Mouse (Mus musculus): ENCODE results near the gene Adcy2. TPM values are rescaled to one million over a fixed set of nuclear protein-coding genes. Genes with fewer than 3 reads are reported as not detected.

Gene Adcy2
- total RNA-seq, 2 experiments from 2014 or later = 116 TPM

- Histone ChIP-seq H3K4me3 (no peak overlapping the region), H3K27ac (peak overlapping the region; percentile 68)
- TF ChIP-seq CTCF (conservative IDR thresholded peaks at IDR 0.05) = peak; percentile 39
- no peak for DNase-seq (ENCODE audit: low spot score in 2 of 2)
Measured at GRCm38 (mm10) chr13:68836183-68836582, 163.2 kb downstream of the Adcy2 start.

- Histone ChIP-seq H3K27ac (peak overlapping the region; percentile 68), H3K4me3 (no peak overlapping the region)
- no peak for DNase-seq (ENCODE audit: low spot score in 2 of 2)
- no peak for TF ChIP-seq CTCF (conservative IDR thresholded peaks at IDR 0.05)
Measured at GRCm38 (mm10) chr13:68835424-68836045, 163.8 kb downstream of the Adcy2 start.

DNA sequence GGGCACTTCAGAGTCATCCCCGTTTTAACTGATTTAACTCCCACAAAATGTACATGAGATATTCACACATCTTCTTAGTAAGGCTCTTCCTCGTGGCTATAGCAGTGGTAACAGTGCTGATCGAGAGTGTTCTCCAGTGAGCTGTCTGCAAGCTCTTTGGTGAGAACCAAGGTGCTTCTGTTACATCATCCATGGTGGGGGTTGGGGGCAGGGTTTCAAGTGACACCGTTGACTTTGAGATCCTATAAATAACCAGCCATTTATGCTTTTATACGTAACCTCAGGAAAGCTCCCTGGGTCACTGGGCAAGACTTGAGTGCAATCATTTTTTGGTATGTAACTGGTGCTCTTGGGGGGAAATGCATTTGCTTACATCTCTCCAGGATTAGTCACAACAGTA, 167.2 kb downstream of the Adcy2 start:
- Histone ChIP-seq H3K27ac (peak overlapping the region; percentile 78; the same call in 1 of the 2 replicates), H3K4me3 (no peak overlapping the region)
- DNase-seq (ENCODE audit: low spot score in 2 of 2) = no peak
- TF ChIP-seq CTCF (conservative IDR thresholded peaks at IDR 0.05) = no peak

GRCm38 (mm10) chr13:68830030-68830759, 169.1 kb downstream of the Adcy2 start:
- no peak for TF ChIP-seq CTCF (conservative IDR thresholded peaks at IDR 0.05)
- DNase-seq (ENCODE audit: low spot score in 2 of 2) = peak in 1 of 2 experiments; percentile 46
- no peak overlapping the region for H3K4me3 ChIP-seq
- H3K27ac ChIP-seq = peak overlapping the region; percentile 78

- peak overlapping the region; percentile 24; the same call in 1 of the 2 replicates for H3K27ac ChIP-seq
- H3K4me3 ChIP-seq = no peak overlapping the region
- no peak for TF ChIP-seq CTCF (conservative IDR thresholded peaks at IDR 0.05)
- DNase-seq (ENCODE audit: low spot score in 2 of 2) = no peak
Measured at GRCm38 (mm10) chr13:68828441-68828840, 170.9 kb downstream of the Adcy2 start.

- H3K27ac ChIP-seq = no peak overlapping the region
- H3K4me3 ChIP-seq = no peak overlapping the region
- DNase-seq (ENCODE audit: low spot score in 2 of 2) = no peak
- no peak for TF ChIP-seq CTCF (conservative IDR thresholded peaks at IDR 0.05)
Measured at GRCm38 (mm10) chr13:68826461-68826860, 172.9 kb downstream of the Adcy2 start.

GRCm38 (mm10) chr13:68820858-68821579, 178.3 kb downstream of the Adcy2 start:
- no peak for DNase-seq (ENCODE audit: low spot score in 2 of 2)
- H3K4me3 ChIP-seq = no peak overlapping the region
- peak overlapping the region; percentile 32; the same call in 1 of the 2 replicates for H3K27ac ChIP-seq
- TF ChIP-seq CTCF (conservative IDR thresholded peaks at IDR 0.05) = no peak

- Histone ChIP-seq H3K27ac (peak overlapping the region; percentile 84), H3K4me3 (no peak overlapping the region)
- DNase-seq (ENCODE audit: low spot score in 2 of 2) = peak; percentile 76 to 90
- no peak for TF ChIP-seq CTCF (conservative IDR thresholded peaks at IDR 0.05)
Measured at GRCm38 (mm10) chr13:68815704-68816477, 183.4 kb downstream of the Adcy2 start.

DNA sequence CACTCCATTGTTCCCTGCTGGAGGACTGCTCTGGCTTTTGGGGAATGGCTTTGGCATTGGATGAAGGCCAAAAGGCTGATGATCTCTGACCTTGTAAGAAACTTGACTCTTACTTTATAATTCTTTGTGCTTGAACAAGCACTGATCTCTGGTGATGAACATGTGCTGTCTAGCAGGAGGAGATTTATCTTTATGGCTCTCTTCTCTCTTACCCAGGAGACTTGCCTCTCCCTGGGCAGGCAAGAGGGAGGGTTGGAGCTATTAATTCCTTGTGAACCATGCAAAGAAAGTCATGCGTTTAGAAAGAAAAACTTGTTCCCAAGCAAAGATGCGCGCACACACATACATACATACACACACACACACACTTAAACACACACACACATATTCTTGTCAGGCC, 188.2 kb downstream of the Adcy2 start:
- no peak for TF ChIP-seq CTCF (conservative IDR thresholded peaks at IDR 0.05)
- DNase-seq (ENCODE audit: low spot score in 2 of 2) = no peak
- H3K27ac ChIP-seq = no peak overlapping the region
- H3K4me3 ChIP-seq = no peak overlapping the region

DNA sequence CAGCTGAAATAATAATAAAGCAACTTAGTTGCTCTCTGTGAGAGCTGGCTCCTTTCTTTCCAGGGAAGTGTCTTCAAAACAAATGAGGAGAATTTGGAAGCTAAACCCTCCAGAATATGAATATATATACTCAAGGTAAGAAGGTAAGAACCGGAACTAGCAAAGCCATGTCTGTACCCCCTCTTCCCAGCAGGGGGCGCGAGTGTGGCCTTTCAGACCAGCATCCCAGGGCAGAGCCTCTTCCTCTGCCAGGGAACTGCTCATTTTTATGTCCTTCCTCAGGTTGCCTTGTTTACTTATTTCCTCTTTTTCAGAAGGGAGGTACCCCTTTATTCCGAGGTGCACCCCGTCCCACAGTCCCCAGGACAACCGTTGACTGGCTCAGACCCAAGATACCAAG, 199.6 kb downstream of the Adcy2 start:
- Histone ChIP-seq H3K27ac (no peak overlapping the region), H3K4me3 (no peak overlapping the region)
- no peak for DNase-seq (ENCODE audit: low spot score in 2 of 2)
- TF ChIP-seq CTCF (conservative IDR thresholded peaks at IDR 0.05) = peak; percentile 74

- Histone ChIP-seq H3K27ac (no peak overlapping the region), H3K4me3 (no peak overlapping the region)
- DNase-seq (ENCODE audit: low spot score in 2 of 2) = no peak
- TF ChIP-seq CTCF (conservative IDR thresholded peaks at IDR 0.05) = no peak
Measured at GRCm38 (mm10) chr13:68793286-68793685, 206.1 kb downstream of the Adcy2 start.

GRCm38 (mm10) chr13:68787286-68788061, 211.9 kb downstream of the Adcy2 start:
- DNase-seq (ENCODE audit: low spot score in 2 of 2) = peak; percentile 25 to 26
- no peak overlapping the region for H3K4me3 ChIP-seq
- no peak for TF ChIP-seq CTCF (conservative IDR thresholded peaks at IDR 0.05)
- peak overlapping the region; percentile 76 for H3K27ac ChIP-seq

Measured in layer of hippocampus, adult 2 months (tissue).